Mouse (Mus musculus) kidney, adult 2 months (tissue): ENCODE data around the gene Ccl28.

Experiments
- CTCF ChIP-seq: fragments of 200-500 bp; conservative IDR thresholded peaks from 2 replicates; pipeline ENCODE4 v1.5.1; 2011; ENCODE audit warnings: low read depth, mild to moderate bottlenecking, control low read depth, low read length, moderate library complexity, mixed read lengths; ENCODE audit not compliant: insufficient read depth, insufficient read length
- POLR2A ChIP-seq: fragments of 200-500 bp; IDR thresholded peaks from one replicate; pipeline ENCODE4 v1.6.1; 2011; ENCODE audit warnings: low read depth, low read length, control low read depth

- TF ChIP-seq POLR2A (no peak), CTCF (no peak)
These were observed 57.5 kb downstream of the Ccl28 start for GRCm38 (mm10) chr13:119681161-119681560.
